Mouse (Mus musculus): ENCODE results near the gene Rgs3. TPM values are rescaled to one million over a fixed set of nuclear protein-coding genes. Genes with fewer than 3 reads are reported as not detected.

Gene Rgs3
- polyA plus RNA-seq, 1 experiment from 2014 or later, result 38.8 TPM

GRCm38 (mm10) chr4:62711582-62711981 lies 151.9 kb downstream of the Rgs3 start:
- H3K4me3 ChIP-seq (ENCODE audit: low read depth, low read length), result no peak overlapping the region
- no peaks in the 10 kb centered on the region for H3K9me3 ChIP-seq (ENCODE audit: control insufficient read depth, low read length)
- no peak overlapping the region for H3K4me2 ChIP-seq (ENCODE audit: low read depth, low read length)
- ATAC-seq (ENCODE audit: low read depth) (no peak), DNase-seq (ENCODE audit: low spot score) (no peak)
- no peak overlapping the region for H3K27ac ChIP-seq (replicated peaks; ENCODE audit: low read depth, low read length)
- H3K27me3 ChIP-seq (replicated peaks; ENCODE audit: control insufficient read depth, insufficient read depth, low read length), result no peaks in the 10 kb centered on the region
- H3K4me1 ChIP-seq (ENCODE audit: control insufficient read depth, insufficient read depth, low read length), result no peaks in the 10 kb centered on the region
- H3K9ac ChIP-seq (ENCODE audit: low read depth, low read length), result no peak overlapping the region
- H3K36me3 ChIP-seq (ENCODE audit: control insufficient read depth, insufficient read depth, low read length), result no peaks in the 10 kb centered on the region
- 63% methylated on average over 4 of the region's 4 CpGs for WGBS

- ATAC-seq (ENCODE audit: low read depth) (no peak), DNase-seq (ENCODE audit: low spot score) (no peak)
- peaks cover 15% of the 10 kb centered on the region for H3K9me3 ChIP-seq (ENCODE audit: control insufficient read depth, low read length)
- H3K4me1 ChIP-seq (ENCODE audit: control insufficient read depth, insufficient read depth, low read length), result no peaks in the 10 kb centered on the region; the same call in 1 of the 2 replicates
- no peak overlapping the region for H3K4me2 ChIP-seq (ENCODE audit: low read depth, low read length)
- H3K27ac ChIP-seq (replicated peaks; ENCODE audit: low read depth, low read length), result no peak overlapping the region
- H3K27me3 ChIP-seq (replicated peaks; ENCODE audit: control insufficient read depth, insufficient read depth, low read length), result no peaks in the 10 kb centered on the region
- no peak overlapping the region for H3K9ac ChIP-seq (ENCODE audit: low read depth, low read length)
- no peaks in the 10 kb centered on the region for H3K36me3 ChIP-seq (ENCODE audit: control insufficient read depth, insufficient read depth, low read length)
- no peak overlapping the region for H3K4me3 ChIP-seq (ENCODE audit: low read depth, low read length)
These were observed 161.2 kb downstream of the Rgs3 start for GRCm38 (mm10) chr4:62720861-62721260.

- no peak; the same call in 1 of the 2 replicates for ATAC-seq (ENCODE audit: low read depth)
- Histone ChIP-seq H3K27ac (replicated peaks; ENCODE audit: low read depth, low read length) (no peak overlapping the region), H3K9ac (ENCODE audit: low read depth, low read length) (no peak overlapping the region), H3K4me2 (ENCODE audit: low read depth, low read length) (no peak overlapping the region), H3K9me3 (ENCODE audit: control insufficient read depth, low read length) (peaks cover 15% of the 10 kb centered on the region), H3K36me3 (ENCODE audit: control insufficient read depth, insufficient read depth, low read length) (no peaks in the 10 kb centered on the region), H3K4me1 (ENCODE audit: control insufficient read depth, insufficient read depth, low read length) (peaks cover 3% of the 10 kb centered on the region; the same call in 1 of the 2 replicates), H3K4me3 (ENCODE audit: low read depth, low read length) (no peak overlapping the region), H3K27me3 (replicated peaks; ENCODE audit: control insufficient read depth, insufficient read depth, low read length) (no peaks in the 10 kb centered on the region)
- WGBS, result 61% methylated on average over 3 of the region's 3 CpGs
- DNase-seq (ENCODE audit: low spot score), result peak; percentile 56
These were observed 162.4 kb downstream of the Rgs3 start for GRCm38 (mm10) chr4:62722021-62722426.

GRCm38 (mm10) chr4:62723795-62724194 lies 164.1 kb downstream of the Rgs3 start:
- H3K4me2 ChIP-seq (ENCODE audit: low read depth, low read length), result no peak overlapping the region
- no peaks in the 10 kb centered on the region for H3K27me3 ChIP-seq (replicated peaks; ENCODE audit: control insufficient read depth, insufficient read depth, low read length)
- no peak overlapping the region for H3K27ac ChIP-seq (replicated peaks; ENCODE audit: low read depth, low read length)
- DNase-seq (ENCODE audit: low spot score), result no peak
- H3K9me3 ChIP-seq (ENCODE audit: control insufficient read depth, low read length), result peaks cover 15% of the 10 kb centered on the region
- no peak overlapping the region for H3K4me3 ChIP-seq (ENCODE audit: low read depth, low read length)
- no peaks in the 10 kb centered on the region for H3K36me3 ChIP-seq (ENCODE audit: control insufficient read depth, insufficient read depth, low read length)
- H3K9ac ChIP-seq (ENCODE audit: low read depth, low read length), result no peak overlapping the region
- WGBS, result 87% methylated on average over 5 of the region's 5 CpGs
- peaks cover 14% of the 10 kb centered on the region for H3K4me1 ChIP-seq (ENCODE audit: control insufficient read depth, insufficient read depth, low read length)
- ATAC-seq (ENCODE audit: low read depth), result no peak

GRCm38 (mm10) chr4:62726282-62726937 lies 166.8 kb downstream of the Rgs3 start:
- H3K9ac ChIP-seq (ENCODE audit: low read depth, low read length), result no peak overlapping the region
- no peaks in the 10 kb centered on the region for H3K27me3 ChIP-seq (replicated peaks; ENCODE audit: control insufficient read depth, insufficient read depth, low read length)
- H3K4me3 ChIP-seq (ENCODE audit: low read depth, low read length), result no peak overlapping the region
- 72% methylated on average over 5 of the region's 5 CpGs for WGBS
- peak; percentile 70 for ATAC-seq (ENCODE audit: low read depth)
- H3K4me2 ChIP-seq (ENCODE audit: low read depth, low read length), result no peak overlapping the region
- H3K9me3 ChIP-seq (ENCODE audit: control insufficient read depth, low read length), result peaks cover 10% of the 10 kb centered on the region; the same call in 1 of the 2 replicates
- H3K27ac ChIP-seq (replicated peaks; ENCODE audit: low read depth, low read length), result peak overlapping the region; percentile 67
- peaks cover 19% of the 10 kb centered on the region for H3K4me1 ChIP-seq (ENCODE audit: control insufficient read depth, insufficient read depth, low read length)
- H3K36me3 ChIP-seq (ENCODE audit: control insufficient read depth, insufficient read depth, low read length), result no peaks in the 10 kb centered on the region
- DNase-seq (ENCODE audit: low spot score), result peak; percentile 49

GRCm38 (mm10) chr4:62727541-62728303 lies 168.1 kb downstream of the Rgs3 start:
- Histone ChIP-seq H3K9ac (ENCODE audit: low read depth, low read length) (no peak overlapping the region), H3K9me3 (ENCODE audit: control insufficient read depth, low read length) (peaks cover 10% of the 10 kb centered on the region; the same call in 1 of the 2 replicates), H3K4me3 (ENCODE audit: low read depth, low read length) (no peak overlapping the region), H3K36me3 (ENCODE audit: control insufficient read depth, insufficient read depth, low read length) (no peaks in the 10 kb centered on the region), H3K27ac (replicated peaks; ENCODE audit: low read depth, low read length) (peak overlapping the region; percentile 67), H3K27me3 (replicated peaks; ENCODE audit: control insufficient read depth, insufficient read depth, low read length) (no peaks in the 10 kb centered on the region), H3K4me1 (ENCODE audit: control insufficient read depth, insufficient read depth, low read length) (peaks cover 32% of the 10 kb centered on the region), H3K4me2 (ENCODE audit: low read depth, low read length) (no peak overlapping the region)
- ATAC-seq (ENCODE audit: low read depth) (peak; percentile 53; the same call in 1 of the 2 replicates), DNase-seq (ENCODE audit: low spot score) (peak; percentile 82)
- WGBS, result 47% methylated on average over 20 of the region's 20 CpGs

GRCm38 (mm10) chr4:62728471-62728870 lies 168.8 kb downstream of the Rgs3 start:
- Histone ChIP-seq H3K9ac (ENCODE audit: low read depth, low read length) (no peak overlapping the region), H3K4me2 (ENCODE audit: low read depth, low read length) (no peak overlapping the region), H3K4me1 (ENCODE audit: control insufficient read depth, insufficient read depth, low read length) (peaks cover 40% of the 10 kb centered on the region), H3K36me3 (ENCODE audit: control insufficient read depth, insufficient read depth, low read length) (no peaks in the 10 kb centered on the region), H3K4me3 (ENCODE audit: low read depth, low read length) (no peak overlapping the region), H3K9me3 (ENCODE audit: control insufficient read depth, low read length) (peaks cover 10% of the 10 kb centered on the region; the same call in 1 of the 2 replicates), H3K27ac (replicated peaks; ENCODE audit: low read depth, low read length) (no peak overlapping the region), H3K27me3 (replicated peaks; ENCODE audit: control insufficient read depth, insufficient read depth, low read length) (no peaks in the 10 kb centered on the region)
- WGBS, result 78% methylated on average over 6 of the region's 6 CpGs
- ATAC-seq (ENCODE audit: low read depth), result no peak
- DNase-seq (ENCODE audit: low spot score), result no peak

- H3K36me3 ChIP-seq (ENCODE audit: control insufficient read depth, insufficient read depth, low read length), result no peaks in the 10 kb centered on the region
- no peak overlapping the region for H3K4me3 ChIP-seq (ENCODE audit: low read depth, low read length)
- H3K9ac ChIP-seq (ENCODE audit: low read depth, low read length), result no peak overlapping the region
- H3K4me2 ChIP-seq (ENCODE audit: low read depth, low read length), result no peak overlapping the region
- 72% methylated on average over 4 of the region's 4 CpGs for WGBS
- peaks cover 47% of the 10 kb centered on the region for H3K4me1 ChIP-seq (ENCODE audit: control insufficient read depth, insufficient read depth, low read length)
- ATAC-seq (ENCODE audit: low read depth), result no peak
- H3K27ac ChIP-seq (replicated peaks; ENCODE audit: low read depth, low read length), result no peak overlapping the region
- H3K9me3 ChIP-seq (ENCODE audit: control insufficient read depth, low read length), result peaks cover 10% of the 10 kb centered on the region; the same call in 1 of the 2 replicates
- DNase-seq (ENCODE audit: low spot score), result no peak
- H3K27me3 ChIP-seq (replicated peaks; ENCODE audit: control insufficient read depth, insufficient read depth, low read length), result no peaks in the 10 kb centered on the region
These were observed 169.5 kb downstream of the Rgs3 start for GRCm38 (mm10) chr4:62729191-62729590.

All from embryonic facial prominence, embryonic 14.5 days (tissue).